Mouse (Mus musculus) embryonic stem cell, embryonic (primary cell): ENCODE results near the gene Nat8f4.
"Not testable (repeated sequence)": the region's sequence is repeated elsewhere in the genome, so short reads cannot be mapped to it uniquely, and the experiment has no call there.

Experiments
- CTCF ChIA-PET, 4 experiments: fragments of 300-600 bp in 2 of 4; fragments of 350-600 bp in 2 of 4; sonication (Branson Sonifier 250); formaldehyde crosslinking; loops; one replicate each; lab custom pipeline; 2022; ENCODE audit warnings: inconsistent platforms in 2 of 4; lab: Charles Lee
- POLR2A ChIA-PET, 4 experiments: fragments of 300-600 bp in 2 of 4; fragments of 350-600 bp in 2 of 4; sonication (Branson Sonifier 250); formaldehyde crosslinking; loops; one replicate each; lab custom pipeline; 2022; ENCODE audit warnings: antibody characterized with exemption in 4 of 4, inconsistent platforms in 1 of 4; lab: Charles Lee

The Nat8f4 gene

GRCm38 (mm10) chr6:85915141-85915538 is 10.5 kb upstream of the Nat8f4 start:
- ChIA-PET CTCF (interaction anchor here (0.5 to 2.3 kb wide), 29 partner anchors 9 to 1360 kb away, joined by 3 to 22 read pairs (median 4); partner anchors contain the start of genes Alms1 (in 2 of the 4), Nat8f4 (in 2 of the 4), Add2 (in 1 of the 4) and Cct7 (in 1 of the 4)), POLR2A (interaction anchor here (0.7 to 2.1 kb wide), 31 partner anchors 9 to 777 kb away, joined by 3 to 17 read pairs (median 4); partner anchors contain the start of genes Nat8f4 (in 3 of the 4), Dusp11 (in 2 of the 4), Alms1 (in 1 of the 4) and Cct7 (in 1 of the 4))

GRCm38 (mm10) chr6:85911587-85911986 is 6.9 kb upstream of the Nat8f4 start, which contains the start of gene Tprkb:
Gene Tprkb (plus strand): TSS chr6:85911865.
- ChIA-PET CTCF (no interaction called here), POLR2A (no interaction called here)

GRCm38 (mm10) chr6:85909704-85910103 is 5.0 kb upstream of the Nat8f4 start:
- POLR2A ChIA-PET = no interaction called here
- CTCF ChIA-PET = interaction anchor here in 2 of 4 experiments (0.5 to 0.7 kb wide), 2 partner anchors 106 to 473 kb away, joined by 3 to 7 read pairs; partner anchors contain the start of gene Figla (in 1 of the 2)

- ChIA-PET CTCF (interaction anchor here in 2 of 4 experiments (0.6 kb wide), 2 partner anchors 69 to 320 kb away, joined by 3 to 8 read pairs; no protein-coding TSS in a partner anchor), POLR2A (no interaction called here)
These were observed 3.7 kb upstream of the Nat8f4 start for GRCm38 (mm10) chr6:85908341-85908740.

- POLR2A ChIA-PET = not testable (repeated sequence)
- CTCF ChIA-PET = interaction anchor here in 1 of 4 experiments (1.2 kb wide), 1 partner anchor 303 kb away, joined by 3 read pairs; no protein-coding TSS in a partner anchor
These were observed 2.2 kb upstream of the Nat8f4 start for GRCm38 (mm10) chr6:85906911-85907351.

- CTCF ChIA-PET = no interaction called here
- POLR2A ChIA-PET = interaction anchor here in 2 of 4 experiments (0.6 to 2.9 kb wide), 7 partner anchors 9 to 315 kb away, joined by 3 to 12 read pairs (median 4); partner anchors contain the start of genes Alms1 (in 1 of the 2) and Nat8f1 (in 1 of the 2)
These were observed 2.4 kb downstream of the Nat8f4 start for GRCm38 (mm10) chr6:85902303-85902702.

DNA sequence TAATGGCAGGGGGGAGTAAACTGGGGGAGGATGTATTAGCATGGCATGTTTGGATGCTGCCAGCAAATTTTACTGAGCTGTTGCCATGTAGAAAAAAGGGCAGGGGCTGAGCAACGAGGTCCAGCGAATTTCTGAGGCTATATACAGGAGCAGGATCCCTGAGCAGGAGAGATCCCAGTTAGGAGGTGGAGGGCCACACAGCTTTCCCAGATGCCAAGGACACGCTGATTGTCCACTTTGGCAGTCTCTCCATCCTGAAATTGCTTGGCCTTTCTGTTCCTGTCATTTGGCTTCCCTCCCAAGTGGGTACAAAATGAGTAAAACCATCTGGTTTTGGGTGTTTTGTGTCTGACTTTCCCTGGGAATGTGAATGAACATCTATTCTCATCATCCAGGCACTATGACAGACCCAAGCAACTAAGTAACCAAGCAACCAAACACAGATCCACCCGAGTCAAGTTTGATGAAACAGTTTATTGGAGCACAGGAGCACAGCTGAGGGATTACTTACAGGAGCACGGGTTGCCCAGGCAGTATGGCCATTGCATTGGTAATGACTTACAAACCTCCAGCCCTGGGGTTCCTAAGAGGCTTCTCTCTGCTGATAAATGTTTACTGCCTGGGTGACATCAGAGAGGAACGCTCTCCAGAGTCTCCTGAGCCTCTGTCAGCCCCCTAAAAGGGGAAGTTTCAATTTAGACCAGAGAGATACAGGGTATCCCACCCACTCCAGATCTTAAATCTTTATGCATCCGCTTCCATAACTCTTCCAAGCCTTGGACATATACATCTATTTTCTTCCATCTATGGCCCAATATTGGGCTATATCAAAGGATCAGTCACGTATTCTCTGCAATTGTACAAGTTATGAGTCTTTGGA is 5.8 kb downstream of the Nat8f4 start:
- ChIA-PET CTCF (interaction anchor here in 1 of 4 experiments (0.6 kb wide), 1 partner anchor 1154 kb away, joined by 3 read pairs; no protein-coding TSS in a partner anchor), POLR2A (interaction anchor here in 1 of 4 experiments (2.5 kb wide), 1 partner anchor 17 kb away, joined by 5 read pairs; the partner anchor contains the start of gene Nat8f1)

- CTCF ChIA-PET = interaction anchor here in 1 of 4 experiments (0.8 to 1.8 kb wide), 3 partner anchors 9 to 115 kb away, joined by 4 to 7 read pairs (median 5); partner anchors contain the start of gene Nat8f4
- POLR2A ChIA-PET = interaction anchor here in 2 of 4 experiments (1.4 to 2.5 kb wide), 3 partner anchors 9 to 443 kb away, joined by 3 to 12 read pairs (median 9); partner anchors contain the start of genes Cct7 (in 1 of the 2), Nat8f4 (in 1 of the 2) and Pradc1 (in 1 of the 2)
These were observed 9.5 kb downstream of the Nat8f4 start for GRCm38 (mm10) chr6:85895061-85895648.

DNA sequence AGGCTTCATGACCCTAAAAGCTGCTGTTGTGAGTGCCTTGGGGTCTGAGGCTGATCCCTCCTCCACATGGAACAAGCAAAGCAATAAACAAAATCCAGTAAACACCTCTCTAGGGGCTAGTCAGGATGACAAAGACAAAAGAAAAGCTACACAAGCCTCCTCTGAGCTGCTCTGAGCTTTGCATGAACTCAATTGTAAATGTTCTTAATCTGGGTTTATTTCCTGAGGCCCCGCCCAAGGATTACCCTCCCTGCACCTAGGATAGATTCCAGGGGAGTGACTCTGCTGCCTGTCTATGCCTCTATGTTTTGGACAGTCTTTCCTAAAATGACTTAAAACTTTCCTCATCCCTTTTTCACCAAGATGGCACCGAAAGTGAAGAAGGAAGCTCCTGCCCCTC is 15.7 kb downstream of the Nat8f4 start:
- ChIA-PET CTCF (interaction anchor here in 1 of 4 experiments (1.0 to 1.3 kb wide), 2 partner anchors 15 to 40 kb away, joined by 3 read pairs; partner anchors contain the start of gene Nat8f4), POLR2A (interaction anchor here in 2 of 4 experiments (0.7 to 1.1 kb wide), 2 partner anchors 16 to 40 kb away, joined by 3 read pairs; partner anchors contain the start of gene Nat8f4 (in 1 of the 2))

GRCm38 (mm10) chr6:85884311-85884710 is 20.4 kb downstream of the Nat8f4 start:
- ChIA-PET POLR2A (no interaction called here), CTCF (no interaction called here)

GRCm38 (mm10) chr6:85883246-85883645 is 21.4 kb downstream of the Nat8f4 start:
- CTCF ChIA-PET = not testable (repeated sequence)
- POLR2A ChIA-PET = interaction anchor here in 2 of 4 experiments (0.6 to 1.6 kb wide), 2 partner anchors 10 to 11 kb away, joined by 3 to 9 read pairs; no protein-coding TSS in a partner anchor

DNA sequence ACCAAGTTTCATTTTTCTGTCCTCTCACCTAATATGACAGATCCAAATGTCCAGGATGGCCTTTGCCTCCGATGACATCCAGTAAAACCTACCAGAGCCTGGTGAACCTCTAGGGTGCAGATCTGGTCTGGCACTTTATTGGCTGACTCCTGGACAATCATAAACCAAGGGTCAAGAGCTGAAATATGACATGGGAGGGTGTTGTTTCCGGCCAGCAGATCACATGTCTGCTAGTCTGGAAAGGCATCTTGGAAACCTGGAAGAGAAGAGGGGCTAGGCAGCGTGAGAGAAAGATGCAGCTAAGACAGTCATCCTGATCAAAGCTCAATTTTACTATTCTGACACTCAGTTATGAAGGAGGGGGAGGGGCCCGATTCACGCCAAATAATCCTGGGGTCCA is 35.7 kb downstream of the Nat8f4 start, which contains the start of gene Nat8f2:
Gene Nat8f2 (minus strand): TSS at position 153 of the 400 bp plus-strand sequence.
- POLR2A ChIA-PET, CTCF ChIA-PET: not testable (repeated sequence)

GRCm38 (mm10) chr6:85867726-85868690 is 36.7 kb downstream of the Nat8f4 start:
- ChIA-PET POLR2A (no interaction called here), CTCF (no interaction called here)

DNA sequence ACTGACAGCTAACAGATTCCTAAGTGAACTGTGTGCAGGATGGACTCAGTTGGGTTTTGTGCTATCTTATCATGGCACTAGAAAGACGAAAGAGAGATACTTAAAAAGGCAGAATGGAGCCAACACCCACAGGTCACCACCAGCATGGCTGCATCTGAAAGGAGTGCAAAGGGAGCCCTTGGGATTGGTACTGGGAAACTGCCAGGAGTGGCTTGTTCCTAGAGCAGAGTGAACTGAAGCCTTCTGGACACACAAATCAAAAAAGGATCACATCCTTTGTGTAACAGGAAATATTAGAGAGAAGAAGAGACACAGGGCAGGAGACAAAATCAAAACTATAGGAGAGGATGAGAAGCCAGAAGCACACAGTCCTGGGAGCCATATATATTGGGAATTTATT is 37.7 kb downstream of the Nat8f4 start:
- POLR2A ChIA-PET, CTCF ChIA-PET: not testable (repeated sequence)

DNA sequence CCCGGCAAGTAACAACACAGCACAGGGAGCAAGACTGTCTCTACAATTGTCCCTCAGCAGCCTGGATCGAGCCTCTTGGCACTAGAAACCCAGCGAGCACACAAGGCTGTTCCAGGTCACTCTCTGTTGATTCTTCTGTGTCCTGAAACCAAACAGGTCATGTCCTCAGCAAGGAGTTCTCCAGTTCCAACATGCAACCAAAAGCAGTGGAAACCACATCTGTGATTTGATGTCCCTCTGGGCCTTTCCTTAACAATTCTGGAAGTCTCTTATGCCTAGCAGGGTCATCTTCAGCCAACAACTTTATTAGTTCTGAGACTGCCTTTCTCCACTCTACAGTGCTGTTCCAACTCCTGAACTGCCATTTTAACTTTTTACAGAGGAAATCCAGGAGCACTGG is 38.5 kb downstream of the Nat8f4 start:
- CTCF ChIA-PET, POLR2A ChIA-PET: not testable (repeated sequence)

GRCm38 (mm10) chr6:85864900-85865639 is 39.6 kb downstream of the Nat8f4 start:
- POLR2A ChIA-PET = interaction anchor here in 2 of 4 experiments (0.6 to 1.0 kb wide), 4 partner anchors 17 to 1582 kb away, joined by 3 to 5 read pairs (median 4); partner anchors contain the start of gene Nat8f1 (in 1 of the 2)
- CTCF ChIA-PET = interaction anchor here in 1 of 4 experiments (0.6 kb wide), 1 partner anchor 469 kb away, joined by 6 read pairs; no protein-coding TSS in a partner anchor
